Mouse (Mus musculus) intestine, postnatal 0 days (tissue): ENCODE results near the gene Ilkap. TPM values are rescaled to one million over a fixed set of nuclear protein-coding genes. Genes with fewer than 3 reads are reported as not detected.

ENCODE experiments used
- ATAC-seq: fragments of 200-750 bp; cut with Nextera tagmentation; 2 replicates; pipeline ENCODE4 v1.8.0; 2017; ENCODE audit warnings: mild to moderate bottlenecking, moderate TSS enrichment, moderate library complexity
- H3K27ac ChIP-seq: fragments of 300-500 bp; sonication (generic); 2 replicates; pipeline ENCODE4 v1.5.1; 2014; ENCODE audit warnings: mild to moderate bottlenecking, low read depth, low read length, moderate library complexity
- H3K27me3 ChIP-seq: fragments of 300-500 bp; sonication (generic); replicated peaks from 2 replicates; pipeline ENCODE4 v1.6.1; 2014; ENCODE audit warnings: low read length, mixed read lengths; ENCODE audit not compliant: control insufficient read depth, insufficient read depth
- H3K36me3 ChIP-seq: fragments of 300-500 bp; sonication (generic); 2 replicates; pipeline ENCODE4 v1.6.1; 2014; ENCODE audit warnings: mild to moderate bottlenecking, moderate library complexity; ENCODE audit not compliant: control insufficient read depth, insufficient read depth
- H3K4me1 ChIP-seq: fragments of 300-500 bp; sonication (generic); replicated peaks from 2 replicates; pipeline ENCODE4 v1.6.1; 2014; ENCODE audit warnings: antibody characterized with exemption, low read length, mixed read lengths; ENCODE audit not compliant: control insufficient read depth, insufficient read depth
- H3K4me2 ChIP-seq: fragments of 300-500 bp; sonication (generic); replicated peaks from 2 replicates; pipeline ENCODE4 v1.6.1; 2014; ENCODE audit warnings: low read depth, mild to moderate bottlenecking, moderate library complexity
- H3K4me3 ChIP-seq: fragments of 300-500 bp; sonication (generic); 2 replicates; pipeline ENCODE4 v1.5.1; 2014; ENCODE audit warnings: low read depth, low read length
- H3K9ac ChIP-seq: fragments of 300-500 bp; sonication (generic); 2 replicates; pipeline ENCODE4 v1.6.1; 2014; ENCODE audit warnings: mild to moderate bottlenecking, low read depth, low read length
- H3K9me3 ChIP-seq: fragments of 300-500 bp; sonication (generic); 2 replicates; pipeline ENCODE4 v1.6.1; 2016; ENCODE audit warnings: mixed run types; ENCODE audit not compliant: control insufficient read depth
- CTCF ChIP-seq: sonication (generic); IDR thresholded peaks from 2 replicates; pipeline ENCODE4 v1.5.1; 2016; ENCODE audit warnings: low read depth, mild to moderate bottlenecking, control low read depth, antibody characterized with exemption, moderate library complexity
- WGBS: fragments of 180-500 bp; shearing (Covaris S2); extraction: QIAGEN DNeasy Blood & Tissue Kit; methylation state at CpG from one replicate; pipeline ENCODE4 v1.1.7; 2014; 5-methylcytosine and 5-hydroxymethylcytosine counted together
- polyA plus RNA-seq: library from polyadenylated mRNA; unstranded; fragments of >200 nt; fragmentation: Nextera tagmentation; extraction: Ambion mirVana; gene quantifications from 2 replicates; pipeline ENCODE4 v1.2.1, GENCODE M21; 2015

The Ilkap gene
- polyA plus RNA-seq, 1 experiment from 2014 or later, result 51.2 TPM

GRCm38 (mm10) chr1:91324646-91325045 is 74.0 kb downstream of the Ilkap start:
- Histone ChIP-seq H3K9ac (no peak overlapping the region), H3K36me3 (no peaks in the 10 kb centered on the region), H3K9me3 (no peaks in the 10 kb centered on the region), H3K4me3 (no peak overlapping the region), H3K4me1 (no peaks in the 10 kb centered on the region), H3K27me3 (no peaks in the 10 kb centered on the region), H3K27ac (no peak overlapping the region), H3K4me2 (no peak overlapping the region)
- 84% methylated on average over 2 of the region's 2 CpGs for WGBS
- ATAC-seq, result no peak
- TF ChIP-seq CTCF, result no peak

Other genes starting within 250 kb of the Ilkap start
- gene Ramp1, start 219.0 kb downstream of the Ilkap start, polyA plus RNA-seq, result 16.1 and 16.5 TPM in 2 replicates
- gene Ube2f, start 148.5 kb downstream of the Ilkap start, polyA plus RNA-seq, result 55.5 and 57.9 TPM in 2 replicates
- 20.2 and 23.1 TPM in 2 replicates for gene Scly, start 100.5 kb downstream of the Ilkap start, polyA plus RNA-seq
- gene Espnl, start 76.7 kb downstream of the Ilkap start, polyA plus RNA-seq, result not detected in 2 replicates
- 1.3 and 1.8 TPM in 2 replicates for gene Klhl30, start 47.8 kb downstream of the Ilkap start, polyA plus RNA-seq
- 2.7 and 3.1 TPM in 2 replicates for gene Erfe, start 32.4 kb downstream of the Ilkap start, polyA plus RNA-seq
- gene Hes6, start 15.2 kb upstream of the Ilkap start, polyA plus RNA-seq, result 84.1 and 84.8 TPM in 2 replicates
- 7.2 and 7.9 TPM in 2 replicates for gene Per2, start 60.5 kb upstream of the Ilkap start, polyA plus RNA-seq
- gene Traf3ip1, start 95.8 kb upstream of the Ilkap start, polyA plus RNA-seq, result 3.3 and 3.7 TPM in 2 replicates
- 2.6 TPM in 2 replicates for gene Asb1, start 141.7 kb upstream of the Ilkap start, polyA plus RNA-seq